Mouse (Mus musculus) bone marrow, adult 2 months (tissue): Measurements from ENCODE around the gene Grip1. TPM values are rescaled to one million over a fixed set of nuclear protein-coding genes. Genes with fewer than 3 reads are reported as not detected.

ENCODE experiments used
- H3K27ac ChIP-seq: fragments of 200-500 bp; 2 replicates; pipeline ENCODE4 v1.5.1; 2012; ENCODE audit warnings: low read depth, mild to moderate bottlenecking, control low read depth, inconsistent platforms, low read length; ENCODE audit not compliant: control insufficient read depth, poor library complexity, insufficient read depth
- H3K4me1 ChIP-seq: fragments of 200-500 bp; 2 replicates; pipeline ENCODE4 v1.6.1; 2011; ENCODE audit warnings: low read length; ENCODE audit not compliant: control insufficient read depth, insufficient read depth
- H3K4me3 ChIP-seq: fragments of 200-500 bp; replicated peaks from 2 replicates; pipeline ENCODE3; 2011; ENCODE audit warnings: mild to moderate bottlenecking, low read depth, low read length, control low read depth; ENCODE audit not compliant: control insufficient read depth
- CTCF ChIP-seq: fragments of 200-500 bp; IDR thresholded peaks from 2 replicates; pipeline ENCODE4 v1.5.1; 2011; ENCODE audit warnings: low read length, control low read depth; ENCODE audit not compliant: control insufficient read depth, insufficient read depth
- POLR2A ChIP-seq: fragments of 200-500 bp; IDR thresholded peaks from 2 replicates; pipeline ENCODE4 v1.6.1; 2011; ENCODE audit warnings: low read depth, mild to moderate bottlenecking, control low read depth, low read length, borderline replicate concordance; ENCODE audit not compliant: control insufficient read depth
- WGBS: fragments of 180-500 bp; shearing (Covaris S2); methylation state at CpG from one replicate; pipeline ENCODE4 v1.1.7; 2018; 5-methylcytosine and 5-hydroxymethylcytosine counted together
- polyA plus RNA-seq: library from polyadenylated mRNA; stranded (reverse); fragments of >200 nt; gene quantifications from 2 replicates; pipeline ENCODE4 v1.2.4, GENCODE M21; 2011; ENCODE audit warnings: low replicate concordance; ENCODE audit not compliant: missing spikeins, insufficient read depth, insufficient read length

Gene Grip1
- polyA plus RNA-seq, 1 experiment = not detected

- H3K4me3 ChIP-seq = no peak overlapping the region
- H3K27ac ChIP-seq = no peak overlapping the region
- no peaks in the 10 kb centered on the region; the same call in 1 of the 2 replicates for H3K4me1 ChIP-seq
- 88% methylated on average over 1 of the region's 1 CpGs for WGBS
- TF ChIP-seq POLR2A (no peak), CTCF (no peak)
These were observed 661.6 kb downstream of the Grip1 start for GRCm38 (mm10) chr10:120115249-120115648.

DNA sequence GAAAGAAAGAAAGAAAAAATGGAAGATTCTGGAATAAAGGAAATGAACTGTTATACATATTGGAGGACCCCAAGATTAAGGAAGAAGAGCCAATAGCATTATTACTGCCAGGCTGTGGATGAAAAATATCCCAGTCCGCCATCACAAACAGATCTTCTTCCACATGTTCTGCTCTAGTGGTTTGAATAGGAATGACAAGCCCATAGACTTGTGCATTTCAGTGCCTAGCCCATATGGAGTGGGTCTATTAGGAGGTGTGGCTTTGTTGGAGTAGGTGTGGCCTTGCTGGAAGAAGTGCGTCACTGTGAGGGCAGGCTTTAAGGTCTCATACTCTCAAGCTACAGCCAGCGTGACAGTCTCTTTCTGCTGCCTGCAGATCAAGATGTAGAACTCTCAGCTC is 670.1 kb downstream of the Grip1 start:
- H3K27ac ChIP-seq = no peak overlapping the region
- no peak for TF ChIP-seq POLR2A
- no peak for TF ChIP-seq CTCF
- no peaks in the 10 kb centered on the region for H3K4me1 ChIP-seq
- WGBS = 73% methylated on average over 3 of the region's 3 CpGs
- H3K4me3 ChIP-seq = no peak overlapping the region

DNA sequence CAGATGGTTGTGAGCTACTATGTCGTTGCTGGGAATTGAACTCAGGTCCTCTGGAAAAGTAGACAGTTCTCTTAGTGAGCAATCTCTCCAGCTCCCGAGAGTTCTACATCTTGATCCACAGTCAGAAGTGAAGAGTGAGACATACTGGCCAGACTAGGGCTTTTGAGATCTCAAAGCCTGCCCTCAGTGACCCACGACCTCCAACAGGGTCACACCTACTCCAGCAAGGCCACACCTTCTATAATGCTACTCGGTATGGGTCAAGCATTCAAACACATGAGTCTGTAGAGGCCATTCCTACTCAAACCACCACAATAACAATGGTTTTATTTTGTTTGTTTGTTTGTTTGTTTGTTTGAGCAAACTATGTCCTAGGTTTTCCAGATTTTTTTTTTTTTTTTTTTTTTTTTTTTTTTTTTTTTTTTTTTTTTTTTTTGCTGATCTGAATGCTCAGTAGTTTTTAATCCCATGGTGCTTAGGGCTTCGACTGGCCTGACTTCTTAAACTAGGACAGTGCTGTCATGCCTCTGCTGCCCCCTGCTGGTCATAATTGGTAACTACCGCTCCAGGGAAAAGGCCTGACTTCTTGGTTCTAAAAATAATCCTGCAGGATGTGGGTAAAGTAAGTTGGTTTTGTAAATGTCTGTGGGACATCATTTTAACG is 671.3 kb downstream of the Grip1 start:
- Histone ChIP-seq H3K27ac (no peak overlapping the region), H3K4me1 (no peaks in the 10 kb centered on the region), H3K4me3 (no peak overlapping the region)
- WGBS = 39% methylated on average over 7 of the region's 7 CpGs
- peak; percentile 86 for TF ChIP-seq CTCF
- TF ChIP-seq POLR2A = no peak

GRCm38 (mm10) chr10:120125465-120125857 is 671.8 kb downstream of the Grip1 start:
- TF ChIP-seq POLR2A (no peak), CTCF (no peak)
- H3K4me3 ChIP-seq = no peak overlapping the region
- WGBS = 17% methylated on average over 10 of the region's 10 CpGs
- H3K4me1 ChIP-seq = no peaks in the 10 kb centered on the region
- H3K27ac ChIP-seq = no peak overlapping the region

GRCm38 (mm10) chr10:120128601-120129277 is 675.1 kb downstream of the Grip1 start:
- no peak for TF ChIP-seq POLR2A
- TF ChIP-seq CTCF = no peak
- H3K27ac ChIP-seq = no peak overlapping the region
- no peak overlapping the region for H3K4me3 ChIP-seq
- WGBS = 45% methylated on average over 13 of the region's 13 CpGs
- peaks cover 3% of the 10 kb centered on the region; the same call in 1 of the 2 replicates for H3K4me1 ChIP-seq

- 66% methylated on average over 16 of the region's 16 CpGs for WGBS
- Histone ChIP-seq H3K4me1 (peaks cover 3% of the 10 kb centered on the region; the same call in 1 of the 2 replicates), H3K4me3 (no peak overlapping the region), H3K27ac (no peak overlapping the region)
- TF ChIP-seq POLR2A (no peak), CTCF (peak; percentile 37; the same call in 1 of the 2 replicates)
These were observed 677.0 kb downstream of the Grip1 start for GRCm38 (mm10) chr10:120130621-120131020.

DNA sequence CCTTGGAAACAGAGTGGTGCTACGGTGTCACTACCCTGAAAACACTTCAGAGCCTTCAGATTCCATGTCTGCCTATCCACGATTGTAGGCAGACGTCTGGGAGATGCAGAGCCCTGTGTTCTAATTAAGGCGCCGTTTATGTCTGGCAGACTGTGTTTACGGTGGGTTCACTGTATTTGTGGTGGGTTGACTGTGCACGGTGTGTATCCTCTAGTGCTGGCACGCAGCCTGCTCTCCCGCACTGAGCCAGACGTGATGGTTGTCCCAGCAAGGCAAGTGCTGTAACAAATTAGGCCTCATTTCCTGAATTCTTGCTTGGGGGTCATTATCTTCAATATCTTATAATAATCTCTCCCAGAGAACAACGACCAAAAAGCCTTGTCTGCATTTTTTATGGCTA is 680.1 kb downstream of the Grip1 start:
- TF ChIP-seq CTCF = no peak
- no peak for TF ChIP-seq POLR2A
- 59% methylated on average over 11 of the region's 11 CpGs for WGBS
- Histone ChIP-seq H3K27ac (no peak overlapping the region), H3K4me3 (no peak overlapping the region), H3K4me1 (peaks cover 3% of the 10 kb centered on the region; the same call in 1 of the 2 replicates)

DNA sequence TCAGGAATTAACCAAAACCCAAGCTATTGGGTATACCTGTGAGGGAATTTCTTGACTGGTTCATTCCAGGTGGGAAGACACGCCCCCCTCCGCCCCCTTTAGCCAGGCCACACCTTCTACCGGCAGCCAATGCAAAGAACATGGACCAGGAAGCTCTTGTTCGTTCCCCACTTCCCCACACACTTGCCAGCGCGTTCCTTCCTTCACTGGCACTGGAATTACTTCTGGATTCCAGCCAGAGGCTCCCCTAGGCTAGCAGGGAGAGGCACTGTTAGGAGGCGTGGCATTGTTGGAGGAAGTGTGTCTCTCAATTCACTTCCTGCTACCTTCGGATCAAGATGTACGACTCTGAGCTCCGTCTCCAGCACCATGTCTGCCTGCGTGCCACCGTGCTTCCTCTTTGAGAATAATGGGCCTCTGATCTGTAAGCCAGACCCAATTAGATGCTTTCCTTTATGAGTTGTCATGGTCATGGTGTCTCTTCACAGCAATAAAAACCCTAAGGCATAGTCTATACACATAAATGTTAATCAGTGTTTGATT is 682.5 kb downstream of the Grip1 start:
- Histone ChIP-seq H3K27ac (no peak overlapping the region), H3K4me3 (no peak overlapping the region), H3K4me1 (peaks cover 3% of the 10 kb centered on the region; the same call in 1 of the 2 replicates)
- TF ChIP-seq POLR2A = no peak
- WGBS = 28% methylated on average over 12 of the region's 12 CpGs

Other genes starting within 250 kb of the Grip1 start
- 8.3 and 17.2 TPM in 2 replicates for gene Cand1, start 213.8 kb upstream of the Grip1 start, polyA plus RNA-seq